Mouse (Mus musculus) lung, adult 18-20 months (tissue): ENCODE results near the gene Chkb.

ENCODE experiments used
- DNase-seq, 2 experiments: peaks; one replicate each; pipeline ENCODE4 v3.0.0; 2022; ENCODE audit warnings: mixed read lengths in 2 of 2

Gene Chkb

GRCm38 (mm10) chr15:89398146-89398545 is 31.6 kb downstream of the Chkb start:
- no peak for DNase-seq

DNA sequence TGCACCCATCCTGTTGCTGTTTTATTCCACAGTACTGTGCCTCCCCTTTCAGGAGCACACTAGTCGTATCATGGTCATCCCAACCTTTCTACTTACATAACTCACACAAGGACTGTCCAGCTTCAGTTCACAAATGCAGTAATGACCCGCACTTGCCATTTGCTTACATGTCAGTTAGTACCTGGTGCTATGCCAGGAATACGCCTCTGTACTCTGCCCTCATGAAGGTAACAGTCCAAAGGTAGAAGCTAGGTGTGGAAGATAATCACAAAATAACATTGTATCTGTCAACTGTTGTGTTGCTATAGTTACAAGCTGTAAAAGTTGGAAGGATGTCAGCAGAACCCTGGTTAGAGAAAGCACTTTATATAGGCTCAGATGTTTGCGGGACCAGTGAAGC is 32.8 kb downstream of the Chkb start:
- DNase-seq: no peak

DNA sequence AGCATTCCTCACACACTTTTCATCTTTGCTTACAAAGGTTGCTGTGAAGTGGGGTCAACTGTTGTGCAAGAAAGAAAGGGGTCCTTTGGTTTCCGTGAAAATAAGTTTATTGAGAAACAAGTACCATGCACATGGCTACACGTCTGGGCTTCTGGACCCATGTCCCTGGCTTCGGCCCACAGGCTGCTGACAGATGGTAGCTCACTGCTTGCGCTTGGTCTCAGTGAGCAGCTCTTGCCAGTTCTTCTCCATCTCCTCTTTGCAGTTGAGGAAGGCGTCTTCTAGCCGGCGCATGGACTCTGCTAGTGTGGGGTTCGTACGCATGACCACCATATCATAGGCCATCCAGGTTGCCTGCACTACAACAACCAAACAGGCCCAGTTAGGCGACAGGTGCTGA is 39.6 kb downstream of the Chkb start:
- DNase-seq: no peak

GRCm38 (mm10) chr15:89387127-89387526 is 42.6 kb downstream of the Chkb start:
- no peak for DNase-seq

GRCm38 (mm10) chr15:89384617-89385016 is 45.1 kb downstream of the Chkb start, which contains the start of gene Klhdc7b:
Klhdc7b (plus strand) TSS chr15:89384917.
- no peak for DNase-seq

- peak in 1 of 2 experiments; percentile 23 for DNase-seq
These were observed 50.3 kb downstream of the Chkb start for GRCm38 (mm10) chr15:89379429-89379828.

DNA sequence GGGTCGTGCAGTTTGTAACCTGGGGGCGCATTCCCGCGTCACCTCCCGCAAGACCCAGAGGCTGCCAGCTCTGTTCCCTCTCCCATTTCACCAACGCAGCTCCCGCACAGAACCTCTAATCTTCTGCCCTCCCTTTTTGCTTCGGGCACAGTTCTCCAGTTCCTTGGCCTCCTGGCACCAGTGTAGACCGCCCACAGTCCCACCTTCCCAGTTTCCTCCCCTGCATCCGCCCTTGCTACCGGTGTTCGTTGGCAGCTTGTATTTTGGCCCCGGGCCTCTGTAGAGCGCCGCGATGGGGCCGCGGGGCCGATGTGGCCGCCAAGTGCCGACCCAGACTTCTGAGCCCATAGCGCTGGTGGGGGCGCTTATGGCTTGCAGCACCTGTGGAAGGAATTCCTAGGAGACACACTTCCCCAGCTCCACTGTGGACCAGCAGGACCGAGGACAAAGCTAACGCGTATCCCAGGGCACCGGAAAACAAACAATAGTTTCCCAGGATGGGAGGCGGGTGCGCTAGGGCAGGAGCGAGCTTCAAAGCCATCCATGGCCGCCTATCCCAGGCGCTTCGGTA is 50.8 kb downstream of the Chkb start, which contains the start of gene Odf3b:
TSS of gene Odf3b (minus strand) at position 452 of the 571 bp plus-strand sequence.
- DNase-seq: peak; percentile 49 to 60

DNA sequence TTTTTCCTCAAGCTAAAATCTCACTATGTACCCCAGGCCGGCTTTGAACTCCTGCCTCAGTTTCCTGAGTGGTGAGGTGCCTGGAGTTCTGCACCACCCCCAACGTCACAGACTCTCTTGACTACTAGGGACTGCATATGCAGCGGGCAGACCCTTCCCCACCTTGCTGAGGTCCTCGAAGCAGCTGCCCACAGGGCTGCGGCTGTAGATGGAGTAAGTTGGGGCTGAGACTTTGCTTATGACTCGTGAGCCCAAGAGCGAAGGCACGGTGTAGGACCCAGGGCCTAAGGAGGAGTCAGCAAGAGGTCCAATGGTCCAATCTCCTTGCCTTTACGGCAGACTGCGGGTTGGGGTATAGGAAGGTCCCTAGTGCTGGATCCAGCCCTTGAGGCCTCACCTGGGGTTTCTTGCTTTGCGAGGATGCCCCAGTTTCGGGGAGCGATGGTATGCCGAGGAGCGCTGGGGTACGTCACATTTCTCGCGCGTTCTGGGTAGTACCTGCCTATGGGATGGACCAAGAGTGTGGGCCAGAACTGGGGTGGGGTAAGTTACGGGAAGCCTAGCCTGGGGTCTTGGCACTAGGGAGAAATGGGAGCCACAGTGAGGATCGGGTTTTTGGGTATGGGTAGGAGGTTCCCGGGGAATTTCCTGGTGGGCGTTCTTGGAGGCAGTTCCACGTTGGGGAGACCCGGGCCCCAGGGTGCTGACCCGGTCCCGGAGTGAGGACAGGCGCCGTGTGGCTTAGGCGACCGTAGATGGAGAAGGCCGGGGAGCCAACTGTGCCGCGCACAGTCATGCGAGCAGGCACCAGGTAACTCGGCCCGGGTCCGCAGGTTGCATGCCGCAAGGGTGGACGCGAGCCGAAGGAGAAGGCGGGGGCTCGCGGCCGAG is 51.5 kb downstream of the Chkb start:
- no peak for DNase-seq

DNA sequence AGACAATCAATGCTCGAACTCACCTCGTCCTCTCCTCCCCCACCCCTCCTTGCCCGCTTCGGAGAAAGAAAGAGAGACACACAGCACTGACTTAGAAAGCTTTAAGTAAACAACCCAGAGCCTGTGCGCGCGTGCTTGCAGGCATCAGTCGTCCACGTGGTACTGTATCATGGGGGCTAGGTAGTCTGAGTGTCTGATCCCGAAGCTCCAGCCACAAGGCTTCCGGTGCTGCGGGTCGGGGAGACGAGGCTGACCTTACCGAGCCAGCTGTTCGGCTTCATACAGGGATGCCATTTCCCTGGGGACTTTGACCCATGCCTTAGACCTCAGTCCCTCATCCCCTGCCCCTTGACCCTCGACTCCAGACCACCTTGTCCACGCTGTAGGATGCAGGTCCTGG is 52.3 kb downstream of the Chkb start:
- DNase-seq: no peak

GRCm38 (mm10) chr15:89376957-89377356 is 52.8 kb downstream of the Chkb start, which contains the start of gene Tymp:
Tymp (minus strand) TSS chr15:89377039.
- DNase-seq: no peak
